Mouse (Mus musculus) CD8-positive naive resting alpha-beta T cell, adult 2 months (primary cell): ENCODE results near the gene Prf1.

Source experiments
- DNase-seq, 2 experiments: peaks; one replicate each; pipeline ENCODE4 v3.0.0; 2022; ENCODE audit warnings: low read depth in 2 of 2, low spot score in 2 of 2

The Prf1 gene

GRCm38 (mm10) chr10:61337665-61338064 lies 40.0 kb downstream of the Prf1 start:
- DNase-seq = no peak

DNA sequence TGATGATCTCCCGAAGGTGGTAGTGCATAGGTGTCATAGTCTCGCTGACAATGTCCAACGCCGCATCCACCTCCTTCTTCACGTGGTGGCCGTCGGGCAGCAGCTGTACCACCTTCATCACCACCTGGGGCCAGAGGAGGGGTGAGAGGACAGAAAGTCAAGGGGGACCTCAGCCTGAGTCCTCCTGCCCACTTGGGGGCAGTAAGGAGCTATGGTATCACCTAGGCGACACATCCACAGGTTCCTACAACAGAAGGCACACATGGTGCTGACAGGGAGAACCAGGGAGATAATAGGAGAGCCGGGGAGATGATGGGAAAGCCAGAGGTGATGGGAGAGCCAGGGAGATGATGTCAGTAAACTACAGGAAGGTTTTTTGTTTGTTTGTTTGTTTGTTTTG lies 41.6 kb downstream of the Prf1 start:
- DNase-seq = no peak

DNA sequence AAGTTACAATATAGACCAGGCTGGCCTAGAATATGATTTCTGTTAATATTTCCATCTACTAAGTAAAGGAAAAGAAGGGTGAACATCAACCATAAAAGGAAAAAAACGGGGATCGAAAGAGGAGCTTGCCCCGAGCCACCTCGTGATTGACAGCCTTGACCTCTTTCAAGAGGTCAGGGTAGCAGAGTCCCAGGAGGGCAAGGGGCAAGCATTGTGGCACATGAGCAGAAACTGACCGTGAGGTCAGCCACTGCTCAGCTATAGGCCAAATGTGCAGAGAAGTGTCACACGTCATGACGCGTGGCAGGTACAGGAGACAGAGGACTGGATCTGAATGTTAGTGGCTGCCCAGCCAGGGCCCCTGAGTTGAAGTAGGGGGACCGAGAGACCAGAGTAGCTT lies 42.6 kb downstream of the Prf1 start:
- no peak for DNase-seq

- DNase-seq = no peak
Observed at GRCm38 (mm10) chr10:61341045-61341444, 43.4 kb downstream of the Prf1 start.

- peak; percentile 56 to 60 for DNase-seq
Observed at GRCm38 (mm10) chr10:61341557-61341956, 43.9 kb downstream of the Prf1 start.

DNA sequence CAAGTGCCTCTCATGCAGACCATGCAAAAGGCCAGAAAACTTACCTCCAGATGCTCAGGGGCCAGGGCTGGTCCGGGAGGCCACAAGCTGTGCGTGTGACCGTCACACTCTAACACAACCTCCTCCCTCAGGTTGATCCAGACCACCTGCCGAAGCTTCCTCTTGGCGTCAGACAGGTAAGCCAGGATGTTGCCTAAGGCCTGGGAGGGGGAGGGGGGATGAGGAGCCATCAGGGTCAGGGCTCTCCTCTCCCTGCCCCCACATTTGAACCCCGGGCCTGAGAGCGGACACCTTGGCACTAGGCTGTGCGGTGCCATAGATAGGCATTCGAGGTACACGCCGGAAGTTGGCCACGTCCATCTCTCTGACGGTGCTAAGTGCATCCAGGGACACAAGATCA lies 45.1 kb downstream of the Prf1 start:
- DNase-seq = no peak

DNA sequence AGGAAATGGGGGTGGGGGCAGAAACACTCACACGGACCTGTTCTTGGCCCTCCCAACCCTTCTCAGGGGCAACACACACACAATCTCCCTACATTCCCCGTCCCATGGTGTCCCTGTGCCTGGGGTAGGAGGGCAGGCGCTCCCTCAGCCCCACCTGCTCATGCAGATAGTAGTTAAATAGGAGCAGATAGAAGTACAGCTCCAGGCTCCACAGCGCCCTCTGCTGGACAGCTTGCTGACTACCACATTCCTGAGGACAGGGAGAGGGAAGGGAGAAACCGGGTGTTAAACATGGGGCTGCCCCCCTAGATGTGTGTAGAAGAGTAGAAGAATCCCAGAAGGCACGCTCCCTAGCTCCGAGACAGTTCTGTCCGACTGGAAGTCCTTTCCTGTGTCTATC lies 46.3 kb downstream of the Prf1 start:
- peak; percentile 54 to 62 for DNase-seq

GRCm38 (mm10) chr10:61345179-61345578 lies 47.5 kb downstream of the Prf1 start:
- no peak for DNase-seq

GRCm38 (mm10) chr10:61346374-61346773 lies 48.7 kb downstream of the Prf1 start:
- DNase-seq = no peak

- DNase-seq = no peak
Observed at GRCm38 (mm10) chr10:61351216-61351615, 53.6 kb downstream of the Prf1 start.
